Mouse (Mus musculus) A20 (cell line): ENCODE measurements around the gene Noa1.

Source experiments
- DNase-seq: peaks from one replicate; pipeline ENCODE4 v3.0.0-alpha.2; 2011; ENCODE audit warnings: low read depth, low spot score

Noa1 gene

DNA sequence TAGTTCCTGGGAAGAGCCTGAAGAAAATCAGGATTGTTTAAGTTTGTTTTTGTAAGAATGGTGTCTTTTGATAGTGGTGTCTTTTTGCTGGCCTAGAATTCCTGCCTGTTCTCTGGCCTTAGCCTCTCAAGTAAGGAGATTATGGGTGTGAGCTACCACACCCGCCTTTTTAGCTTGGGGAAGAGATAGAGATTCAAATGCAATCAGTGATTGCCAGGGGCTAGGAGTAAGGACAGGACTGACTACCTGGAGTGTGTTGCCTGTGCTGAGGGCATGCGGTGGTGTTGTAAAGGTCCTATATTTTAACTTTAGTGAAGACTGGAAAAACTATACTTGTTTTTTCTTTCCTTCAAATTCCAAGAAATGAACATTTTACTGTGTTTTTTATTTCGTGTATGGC lies 55.5 kb downstream of the Noa1 start:
- no peak for DNase-seq

DNA sequence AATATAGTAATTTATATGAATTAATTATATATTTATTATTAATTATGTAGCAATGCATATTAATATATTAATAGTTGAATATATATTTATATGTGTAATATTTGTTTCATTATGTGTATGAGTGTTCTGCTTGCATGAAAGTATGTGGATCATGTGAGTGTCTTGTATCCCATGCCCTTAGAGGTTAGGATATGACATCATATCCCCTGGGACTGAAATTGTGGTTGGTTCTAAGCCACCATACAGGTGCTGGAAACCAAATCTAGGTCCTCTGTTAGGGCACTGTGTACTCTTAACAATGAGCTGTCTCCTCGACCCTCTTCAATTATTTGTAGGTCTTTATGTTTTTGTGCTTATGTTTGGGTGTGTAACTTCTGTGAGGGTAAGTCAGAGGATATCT lies 56.7 kb downstream of the Noa1 start:
- DNase-seq, result no peak

DNA sequence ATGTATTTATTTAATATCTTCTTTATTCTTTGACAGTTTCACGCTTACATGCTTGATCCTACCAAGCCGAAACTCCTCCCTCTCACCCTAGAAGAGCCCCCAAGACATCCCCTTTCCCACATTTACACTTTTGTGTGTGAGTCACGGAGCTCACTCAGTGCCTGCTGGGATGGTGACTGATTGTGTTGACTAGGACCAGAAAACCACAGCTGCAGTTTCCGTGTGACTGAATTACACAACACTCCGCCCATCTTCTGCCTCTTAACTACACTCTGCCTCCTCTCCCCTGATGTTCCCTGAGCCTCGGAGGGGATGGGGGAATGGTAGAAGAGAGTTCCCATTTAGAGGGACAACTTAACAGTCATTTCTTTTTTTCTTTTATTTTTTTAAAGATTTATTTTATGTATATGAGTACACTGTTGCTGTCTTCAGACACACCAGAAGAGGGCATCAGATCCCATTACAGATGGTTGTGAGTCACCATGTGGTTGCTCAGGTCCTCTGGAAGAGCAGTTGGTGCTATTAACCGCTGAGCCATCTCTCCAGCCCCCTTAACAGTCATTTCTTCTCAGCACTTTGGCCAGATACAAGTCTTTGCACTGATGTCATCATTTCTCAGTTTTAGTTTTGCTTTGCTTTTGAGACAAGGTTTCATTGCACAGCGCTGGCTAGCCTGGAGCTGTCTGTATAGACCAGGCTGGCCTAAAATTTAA lies 57.6 kb downstream of the Noa1 start:
- no peak for DNase-seq

DNA sequence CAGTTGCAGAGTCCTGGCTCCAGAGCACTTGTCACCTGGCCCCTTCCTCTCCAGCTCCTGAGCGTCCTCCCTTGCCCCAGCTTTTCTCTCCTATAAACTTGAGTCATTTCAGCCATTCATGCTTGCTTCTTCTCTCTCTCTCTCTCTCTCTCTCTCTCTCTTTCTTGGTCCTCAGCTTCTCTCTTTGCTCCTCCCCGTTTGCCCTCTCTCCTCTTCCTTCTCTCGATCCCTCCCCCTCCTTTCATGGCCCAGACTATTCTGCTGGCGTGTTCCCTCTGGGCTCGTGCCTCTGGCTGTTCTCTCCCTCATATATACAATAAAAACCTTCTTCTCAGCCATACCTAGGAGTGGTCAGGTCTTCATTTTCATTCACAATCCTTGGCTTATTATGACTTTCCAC lies 58.2 kb downstream of the Noa1 start:
- no peak for DNase-seq

DNA sequence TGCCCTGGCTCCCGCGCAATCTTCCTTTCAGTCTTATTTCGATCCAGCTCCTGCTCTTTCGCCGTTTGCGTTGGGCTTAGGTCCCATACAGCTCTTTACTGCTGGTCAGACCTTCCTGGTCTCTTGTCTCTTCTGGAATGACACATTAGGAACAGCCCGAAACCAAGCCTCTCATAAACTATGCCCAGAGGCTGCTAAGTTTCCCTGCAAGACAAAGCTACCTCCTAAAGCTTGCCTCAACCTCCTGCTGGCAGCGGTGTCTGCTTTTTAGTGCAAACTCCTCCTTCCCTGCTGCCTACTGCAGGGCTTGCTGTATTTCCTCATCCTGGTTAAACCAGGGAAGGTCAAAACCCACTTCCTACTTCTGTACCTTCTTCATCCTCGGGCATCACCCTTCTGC lies 59.8 kb downstream of the Noa1 start:
- DNase-seq, result no peak

DNA sequence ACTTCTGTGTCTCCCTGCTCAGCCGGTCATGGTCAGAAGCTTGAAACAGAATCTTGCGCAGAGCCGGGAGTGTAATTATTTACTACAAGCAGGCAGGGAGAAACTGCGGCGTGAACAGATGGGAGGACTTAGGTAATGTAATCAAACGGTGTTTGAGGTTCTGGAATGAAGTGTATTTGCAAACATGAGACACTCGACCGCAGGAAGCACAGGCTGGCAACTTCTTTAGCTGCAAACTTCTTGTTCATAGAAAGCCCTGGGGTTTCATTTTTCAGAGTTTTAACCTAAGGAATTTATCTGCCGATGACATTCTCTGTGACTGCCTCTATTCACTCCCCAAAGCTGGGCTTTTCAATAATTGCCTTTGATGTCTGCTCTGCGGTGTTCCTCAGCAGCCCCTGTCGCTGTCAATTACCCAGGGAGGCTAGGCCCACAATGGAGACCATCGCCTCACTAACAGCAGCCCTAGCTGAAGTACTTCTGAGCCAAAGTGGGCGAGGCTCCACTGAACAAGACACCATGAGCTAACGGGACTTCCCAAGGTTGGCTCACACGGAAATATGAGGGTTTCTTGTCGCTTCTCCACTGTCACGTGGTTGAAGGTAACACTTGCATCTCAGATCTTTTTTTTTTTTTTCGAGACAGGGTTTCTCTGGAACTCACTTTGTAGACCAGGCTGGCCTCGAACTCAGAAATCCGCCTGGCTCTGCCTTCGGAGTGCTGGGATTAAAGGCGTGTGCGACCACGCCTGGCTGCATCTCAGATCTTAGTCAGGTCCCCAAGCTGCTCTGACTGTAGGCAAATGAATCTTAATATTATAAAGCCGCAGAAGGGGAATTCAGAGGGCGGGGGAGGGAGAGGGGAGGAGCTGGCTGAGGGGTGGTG lies 63.9 kb downstream of the Noa1 start:
- DNase-seq, result peak; percentile 92

DNA sequence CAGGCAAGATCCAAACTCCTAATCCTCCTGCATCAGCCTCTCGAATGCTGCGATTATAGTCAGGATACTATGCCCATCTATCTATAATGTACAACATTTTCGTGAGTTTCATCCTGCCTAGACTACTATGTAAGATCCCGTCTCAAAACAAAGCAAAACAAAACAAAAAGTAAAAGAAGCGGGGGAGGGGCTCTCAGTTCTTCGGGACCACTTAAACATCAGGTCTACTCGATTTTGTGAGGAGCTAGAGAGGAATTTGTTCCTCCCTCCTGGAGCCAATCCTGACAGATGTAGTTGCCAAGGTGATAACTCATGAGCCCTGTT lies 64.5 kb downstream of the Noa1 start:
- peak; percentile 79 for DNase-seq

DNA sequence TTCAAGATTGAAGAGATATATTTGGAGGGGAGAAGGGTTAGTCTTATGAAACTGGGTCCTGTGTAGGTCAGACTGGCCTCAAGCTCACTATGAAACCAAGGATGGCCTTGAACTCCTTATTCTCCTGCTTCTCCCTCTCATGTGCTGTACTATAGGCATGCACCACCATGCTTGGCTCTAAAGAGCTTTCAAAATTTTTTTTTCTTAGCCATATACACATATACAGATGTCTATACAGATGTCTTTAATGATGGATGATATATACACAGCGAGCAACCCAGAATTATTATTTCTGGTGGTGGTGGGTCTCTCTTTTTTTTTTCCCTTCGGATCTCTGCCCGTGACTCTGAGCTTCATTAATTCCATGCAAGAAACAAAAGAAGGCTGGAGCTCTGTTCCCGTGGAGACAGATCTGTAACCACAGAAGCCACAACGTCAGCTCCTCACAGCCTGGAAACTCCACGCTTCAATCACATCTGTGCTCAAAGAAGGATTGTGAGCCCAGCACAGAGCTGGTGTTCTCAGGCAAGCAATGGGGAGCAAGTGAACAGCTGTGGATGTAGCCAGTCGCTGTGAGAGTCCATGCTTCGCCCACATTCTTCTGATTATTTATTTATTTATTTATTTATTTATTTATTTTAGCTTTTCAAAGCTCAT lies 65.4 kb downstream of the Noa1 start:
- no peak for DNase-seq
